In the genomic region with DNA sequence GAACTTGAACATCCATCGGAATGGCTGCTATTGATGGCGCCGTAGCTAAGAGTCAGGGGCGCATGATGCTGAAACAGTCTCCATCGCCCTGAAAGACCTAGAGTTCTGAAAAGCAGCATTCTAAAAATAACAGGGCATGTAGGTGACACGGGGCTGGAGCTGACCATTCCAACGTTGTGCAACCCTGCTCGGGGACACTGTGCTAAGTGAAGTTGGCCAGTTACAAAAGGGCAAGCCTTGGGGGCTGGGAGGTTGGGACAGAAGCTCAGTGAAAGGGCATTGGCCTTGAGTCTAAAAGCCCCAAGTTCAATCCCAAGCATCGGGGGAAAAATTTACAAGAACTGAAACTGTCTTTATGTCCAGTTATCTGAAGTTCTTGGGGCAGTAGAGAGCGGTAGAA, we compare ENCODE assay signal across 16 mouse cellular contexts. TPM values are rescaled to one million over a fixed set of nuclear protein-coding genes. Genes with fewer than 3 reads are reported as not detected.
DNase-seq lines count a peak whose midpoint lies in the region; ATAC-seq and TF ChIP-seq lines count a peak whose summit lies in the region.
"Had no signal": no experiment of that assay in that cellular context is flagged by ENCODE, and none has a peak within 500 bp of the region (broad histone marks: within the 10 kb centered on the region; RNA-seq: fewer than 3 reads in every experiment).

No protein-coding gene starts in this region.

- TF ChIP-seq POLR2A in lung, adult 2 months (IDR thresholded peaks at IDR 0.05; ENCODE audit: borderline replicate concordance, extremely low read depth, low read depth, low read length), result no peak

- no peak overlapping the region for H3K4me3 ChIP-seq in intestine, postnatal 0 days (ENCODE audit: low read depth, low read length)
- H3K4me3 ChIP-seq in intestine, embryonic 15.5 days (replicated peaks), result no peak overlapping the region
- H3K4me3 ChIP-seq in lung, adult 2 months (replicated peaks; ENCODE audit: extremely low read depth, low read depth, low read length), result no peak overlapping the region
- H3K4me3 ChIP-seq: hindbrain, embryonic 10.5 days; limb, embryonic 13.5 days; megakaryocyte, embryonic 14.5 days had no signal

- H3K36me3 ChIP-seq in intestine, postnatal 0 days (ENCODE audit: control insufficient read depth, insufficient read depth), result peaks cover 82% of the 10 kb centered on the region
- peaks cover 48% of the 10 kb centered on the region for H3K36me3 ChIP-seq in intestine, embryonic 15.5 days

- no peak overlapping the region for H3K9ac ChIP-seq in intestine, postnatal 0 days (ENCODE audit: low read depth, low read length)
- H3K9ac ChIP-seq in intestine, embryonic 15.5 days, result no peak overlapping the region
- H3K9ac ChIP-seq: limb, embryonic 13.5 days had no signal

- no peaks in the 10 kb centered on the region for H3K27me3 ChIP-seq in intestine, postnatal 0 days (replicated peaks; ENCODE audit: control insufficient read depth, insufficient read depth, low read length)
- H3K27me3 ChIP-seq in intestine, embryonic 15.5 days (replicated peaks), result no peaks in the 10 kb centered on the region
- H3K27me3 ChIP-seq: limb, embryonic 13.5 days had no signal

- no peak overlapping the region for H3K4me2 ChIP-seq in intestine, postnatal 0 days (replicated peaks; ENCODE audit: low read depth)
- no peak overlapping the region for H3K4me2 ChIP-seq in intestine, embryonic 15.5 days (replicated peaks)
- H3K4me2 ChIP-seq: limb, embryonic 13.5 days had no signal

- no peak for TF ChIP-seq CTCF in intestine, postnatal 0 days (IDR thresholded peaks at IDR 0.05; ENCODE audit: low read depth)
- no peak for TF ChIP-seq CTCF in lung, adult 2 months (IDR thresholded peaks at IDR 0.05; ENCODE audit: insufficient read depth, low read length)

- peak overlapping the region; percentile 35; the same call in 1 of the 2 replicates for H3K27ac ChIP-seq in intestine, postnatal 0 days (ENCODE audit: low read depth, low read length)
- no peak overlapping the region for H3K27ac ChIP-seq in intestine, embryonic 15.5 days
- H3K27ac ChIP-seq: hindbrain, embryonic 10.5 days; limb, embryonic 13.5 days had no signal

- no peak for ATAC-seq in intestine, postnatal 0 days
- no peak for ATAC-seq in intestine, embryonic 15.5 days
- ATAC-seq: forebrain, embryonic 14.5 days; inflammation-experienced regulatory T-cells, adult 6 months had no signal

- no peaks in the 10 kb centered on the region for H3K9me3 ChIP-seq in intestine, postnatal 0 days (ENCODE audit: control insufficient read depth)
- H3K9me3 ChIP-seq in intestine, embryonic 15.5 days, result no peaks in the 10 kb centered on the region
- H3K9me3 ChIP-seq: hindbrain, embryonic 10.5 days; limb, embryonic 13.5 days; megakaryocyte, embryonic 14.5 days had no signal

- peak; percentile 77 for DNase-seq in adrenal gland, adult 2 months
- DNase-seq in adrenal gland, adult 18-20 months (ENCODE audit: low spot score in 2 of 2), result no peak
- DNase-seq in lung, postnatal 25 days (ENCODE audit: low spot score), result peak; percentile 63
- DNase-seq in lung, adult 2 months, result no peak
- DNase-seq in right cerebral cortex, postnatal 4 days, result no peak
- DNase-seq in neural tube, embryonic 10.5 days (ENCODE audit: extremely low spot score, low spot score), result no peak
- DNase-seq: embryo, embryonic 11 days; right cerebral cortex, adult 18-20 months; thymus, postnatal 36 days had no signal

- no peaks in the 10 kb centered on the region for H3K4me1 ChIP-seq in intestine, postnatal 0 days (replicated peaks; ENCODE audit: control insufficient read depth, insufficient read depth, low read length)
- no peaks in the 10 kb centered on the region for H3K4me1 ChIP-seq in intestine, embryonic 15.5 days (replicated peaks)
- H3K4me1 ChIP-seq in lung, adult 2 months (ENCODE audit: control insufficient read depth, insufficient read depth, low read length), result peaks cover 5% of the 10 kb centered on the region; the same call in 1 of the 2 replicates
- H3K4me1 ChIP-seq: limb, embryonic 13.5 days; megakaryocyte, embryonic 14.5 days had no signal

- 78% methylated on average over 10 of the region's 10 CpGs for WGBS in intestine, postnatal 0 days
- 91% methylated on average over 10 of the region's 10 CpGs for WGBS in intestine, embryonic 15.5 days
- WGBS in lung, adult 2 months, result 75% methylated on average over 10 of the region's 10 CpGs

RNA-seq across cellular contexts. Expression of a gene that starts 49.3 kb away (rescaled TPM):
- 100 to 1,000 TPM in 1 of 2 experiments, 10 to 100 TPM in 1; 69.2 to 133 TPM for total RNA-seq in adrenal gland, adult 2 months (2021)
- polyA plus RNA-seq in adrenal gland, adult 2 months (2012; rRNA removed), result 113 and 181 TPM in 2 replicates
- total RNA-seq in adrenal gland, adult 18-20 months (2021), result 100 to 1,000 TPM in 1 of 2 experiments, 10 to 100 TPM in 1; 67.3 to 131 TPM
- polyA plus RNA-seq in intestine, postnatal 0 days (2015; fragmentation: Nextera tagmentation; extraction: Ambion mirVana), result 11.9 and 12.5 TPM in 2 replicates
- 24.2 and 25.1 TPM in 2 replicates for polyA plus RNA-seq in intestine, embryonic 15.5 days (2015; fragmentation: Nextera tagmentation; extraction: Ambion mirVana)
- 69.8 and 79.4 TPM in 2 replicates for polyA plus RNA-seq in lung, adult 2 months (2012; rRNA removed)

Comparison
In these comparisons a context has a peak if more than half of its experiments do, and no peak if none do; other contexts are left out.
1. DNase-seq: peak in adrenal gland, adult 2 months (single experiment) and lung, postnatal 25 days (single experiment); none in adrenal gland, adult 18-20 months (0 of 2), lung, adult 2 months (single experiment), right cerebral cortex, postnatal 4 days (single experiment) and neural tube, embryonic 10.5 days (single experiment).